ENCODE assay signal across 8 mouse cellular contexts in the genomic region with DNA sequence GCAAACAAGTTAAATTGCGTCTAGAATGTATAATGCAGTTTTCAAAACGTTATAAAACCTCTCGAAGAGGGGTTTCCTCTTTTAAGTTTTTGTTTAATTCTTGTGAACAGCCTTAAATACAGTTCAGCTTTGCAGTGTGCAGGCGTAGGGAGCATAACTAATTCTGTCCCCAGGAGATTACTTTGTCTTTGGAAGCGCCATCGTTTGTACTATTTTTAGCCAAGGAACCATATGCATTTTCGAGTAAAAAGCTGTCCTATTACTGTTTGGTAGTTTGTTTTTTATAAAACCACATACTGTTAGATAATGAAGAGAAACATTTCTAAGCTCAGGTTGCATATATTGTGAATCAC.
DNase-seq lines count a peak whose midpoint lies in the region; ATAC-seq and TF ChIP-seq lines count a peak whose summit lies in the region.

No protein-coding gene starts in this region.

- TF ChIP-seq POLR2A in CH12.LX (IDR thresholded peaks at IDR 0.05; ENCODE audit: low read depth, low read length) = no peak

- H3K27ac ChIP-seq in heart, embryonic 11.5 days (ENCODE audit: low read depth, low read length) = peak overlapping the region; percentile 50; the same call in 1 of the 2 replicates
- H3K27ac ChIP-seq in CH12.LX (ENCODE audit: insufficient read depth, low read depth) = no peak overlapping the region
- H3K27ac ChIP-seq in forebrain, embryonic 16.5 days (ENCODE audit: low read length) = peak overlapping the region; percentile 25; the same call in 1 of the 2 replicates
- no peak overlapping the region for H3K27ac ChIP-seq in liver, embryonic 16.5 days (ENCODE audit: low read length)

- TF ChIP-seq CTCF in CH12.LX (conservative IDR thresholded peaks at IDR 0.05 in 1 of 2, IDR thresholded peaks at IDR 0.05 in 1 of 2; ENCODE audit: low read depth in 2 of 2, low read length in 2 of 2) = no peak

- no peaks in the 10 kb centered on the region for H3K4me1 ChIP-seq in heart, embryonic 11.5 days (ENCODE audit: control insufficient read depth, insufficient read depth, low read length)
- H3K4me1 ChIP-seq in CH12.LX (ENCODE audit: control insufficient read depth in 1 of 2, insufficient read depth in 2 of 2) = peaks cover 3 to 12% of the 10 kb centered on the region in 2 experiments; a peak in 3 of 4 replicates
- peaks cover 13% of the 10 kb centered on the region for H3K4me1 ChIP-seq in forebrain, embryonic 16.5 days (replicated peaks; ENCODE audit: control insufficient read depth, insufficient read depth, low read length)
- H3K4me1 ChIP-seq in liver, embryonic 16.5 days (ENCODE audit: control insufficient read depth, low read depth, low read length) = no peaks in the 10 kb centered on the region

- H3K9ac ChIP-seq in heart, embryonic 11.5 days (ENCODE audit: low read depth, low read length) = peak overlapping the region; percentile 40; the same call in 1 of the 2 replicates
- no peak overlapping the region for H3K9ac ChIP-seq in CH12.LX (ENCODE audit: insufficient read depth, low read depth)
- H3K9ac ChIP-seq in forebrain, embryonic 16.5 days (replicated peaks; ENCODE audit: low read depth, low read length) = no peak overlapping the region
- H3K9ac ChIP-seq in liver, embryonic 16.5 days (ENCODE audit: low read depth, low read length) = no peak overlapping the region

- no peaks in the 10 kb centered on the region for H3K36me3 ChIP-seq in heart, embryonic 11.5 days (ENCODE audit: control insufficient read depth, insufficient read depth, low read length)
- H3K36me3 ChIP-seq in CH12.LX (replicated peaks in 1 of 2; ENCODE audit: control insufficient read depth in 1 of 2, insufficient read depth in 1 of 2, low read length in 1 of 2) = no peaks in the 10 kb centered on the region
- H3K36me3 ChIP-seq in forebrain, embryonic 16.5 days (ENCODE audit: control insufficient read depth, insufficient read depth) = no peaks in the 10 kb centered on the region
- no peaks in the 10 kb centered on the region for H3K36me3 ChIP-seq in liver, embryonic 16.5 days (ENCODE audit: control insufficient read depth, insufficient read depth)

- dilution Hi-C loops in CH12.LX (cut with MboI; ENCODE audit: extremely low pct_ligation_motif_present, extremely low pct_unique_long_range_greater_than_20kb, low sequenced_read_pairs) = no loop called here

- DNase-seq in heart, adult 18-20 months = no peak
- DNase-seq in CH12.LX (ENCODE audit: extremely low read depth) = no peak
- DNase-seq in thymus, adult 18-20 months = no peak
- DNase-seq in adrenal gland, postnatal 10 days = no peak
- no peak for DNase-seq in adrenal gland, postnatal 36 days

- in situ Hi-C loops in CH12.LX (cut with MboI; ENCODE audit: low pct_ligation_motif_present, low pct_unique_long_range_greater_than_20kb, low sequenced_read_pairs) = no loop called here

- no peak for ATAC-seq in heart, embryonic 11.5 days (replicated peaks; ENCODE audit: insufficient number of reproducible peaks, low FRiP score, low TSS enrichment)
- ATAC-seq in forebrain, embryonic 16.5 days = peak; percentile 58; the same call in 1 of the 2 replicates
- no peak for ATAC-seq in liver, embryonic 16.5 days (ENCODE audit: low read depth)

- H3K9me3 ChIP-seq in heart, embryonic 11.5 days (replicated peaks; ENCODE audit: control insufficient read depth, low read length) = no peaks in the 10 kb centered on the region
- H3K9me3 ChIP-seq in CH12.LX (replicated peaks; ENCODE audit: low read length) = no peaks in the 10 kb centered on the region
- H3K9me3 ChIP-seq in forebrain, embryonic 16.5 days (ENCODE audit: control insufficient read depth, low read length) = no peaks in the 10 kb centered on the region
- no peaks in the 10 kb centered on the region for H3K9me3 ChIP-seq in liver, embryonic 16.5 days (replicated peaks; ENCODE audit: control insufficient read depth, low read length)

- no peak for TF ChIP-seq EP300 in CH12.LX (IDR thresholded peaks at IDR 0.05; ENCODE audit: low read length)

- no peaks in the 10 kb centered on the region for H3K27me3 ChIP-seq in heart, embryonic 11.5 days (ENCODE audit: control insufficient read depth, insufficient read depth, low read length)
- H3K27me3 ChIP-seq in CH12.LX (replicated peaks) = no peaks in the 10 kb centered on the region
- no peaks in the 10 kb centered on the region for H3K27me3 ChIP-seq in forebrain, embryonic 16.5 days (replicated peaks; ENCODE audit: control insufficient read depth, insufficient read depth, low read length)
- H3K27me3 ChIP-seq in liver, embryonic 16.5 days (ENCODE audit: control insufficient read depth, insufficient read depth, low read depth, low read length) = no peaks in the 10 kb centered on the region

- TF ChIP-seq RAD21 in CH12.LX (IDR thresholded peaks at IDR 0.05; ENCODE audit: low read depth, low read length) = no peak

- peak overlapping the region; percentile 63 for H3K4me2 ChIP-seq in heart, embryonic 11.5 days
- peak overlapping the region; percentile 39; the same call in 1 of the 2 replicates for H3K4me2 ChIP-seq in CH12.LX (ENCODE audit: insufficient read depth, low read depth, poor library complexity, severe bottlenecking)
- peak overlapping the region; percentile 48 for H3K4me2 ChIP-seq in forebrain, embryonic 16.5 days (ENCODE audit: low read length)
- peak overlapping the region; percentile 30; the same call in 1 of the 2 replicates for H3K4me2 ChIP-seq in liver, embryonic 16.5 days (ENCODE audit: low read depth, low read length)

- 29% methylated on average over 7 of the region's 7 CpGs for WGBS in heart, embryonic 11.5 days (ENCODE audit: insufficient replicate concordance)
- WGBS in forebrain, embryonic 16.5 days = 10% methylated on average over 7 of the region's 7 CpGs
- WGBS in liver, embryonic 16.5 days (ENCODE audit: insufficient replicate concordance) = 31% methylated on average over 7 of the region's 7 CpGs

- H3K79me2 ChIP-seq in CH12.LX (replicated peaks; ENCODE audit: control insufficient read depth, extremely low read depth, insufficient read depth, poor library complexity, severe bottlenecking) = no peaks in the 10 kb centered on the region

- H3K4me3 ChIP-seq in heart, embryonic 11.5 days (ENCODE audit: low read depth, low read length) = peak overlapping the region; percentile 26; the same call in 1 of the 2 replicates
- no peak overlapping the region for H3K4me3 ChIP-seq in CH12.LX (replicated peaks in 1 of 3; ENCODE audit: low read depth in 2 of 3, low read length in 2 of 3, poor library complexity in 1 of 3)
- H3K4me3 ChIP-seq in forebrain, embryonic 16.5 days (replicated peaks; ENCODE audit: low read length) = peak overlapping the region; percentile 20; the same call in 1 of the 2 replicates
- H3K4me3 ChIP-seq in liver, embryonic 16.5 days (ENCODE audit: low read depth, low read length) = no peak overlapping the region

TF ChIP-seq in CH12.LX, 34 proteins besides CTCF, POLR2A, EP300 and RAD21:
- no peak for TF ChIP-seq JUN (IDR thresholded peaks at IDR 0.05; ENCODE audit: insufficient read depth, low read depth, low read length)
- no peak for TF ChIP-seq JUND (conservative IDR thresholded peaks at IDR 0.05; ENCODE audit: low read depth, low read length)
- TF ChIP-seq MEF2A (IDR thresholded peaks at IDR 0.05; ENCODE audit: borderline replicate concordance, low read depth, low read length) = no peak
- TF ChIP-seq SMC3 (IDR thresholded peaks at IDR 0.05; ENCODE audit: low read depth, low read length) = no peak
- no peak for TF ChIP-seq ZNF384 (IDR thresholded peaks at IDR 0.05; ENCODE audit: low read depth, low read length)
- no peak for TF ChIP-seq MXI1 (IDR thresholded peaks at IDR 0.05; ENCODE audit: low read depth, low read length)
- TF ChIP-seq MAX (IDR thresholded peaks at IDR 0.05; ENCODE audit: low read length) = no peak
- no peak for TF ChIP-seq MAZ (IDR thresholded peaks at IDR 0.05; ENCODE audit: low read depth, low read length)
- TF ChIP-seq KAT2A (IDR thresholded peaks at IDR 0.05; ENCODE audit: insufficient replicate concordance, low read length) = no peak
- TF ChIP-seq E2F4 (IDR thresholded peaks at IDR 0.05; ENCODE audit: insufficient replicate concordance, low read depth, low read length) = no peak
- TF ChIP-seq TCF12 (IDR thresholded peaks at IDR 0.05; ENCODE audit: low read depth, low read length) = no peak
- TF ChIP-seq ZMIZ1 (IDR thresholded peaks at IDR 0.05; ENCODE audit: low read depth, low read length) = no peak
- no peak for TF ChIP-seq POLR2AphosphoS2 (IDR thresholded peaks at IDR 0.05; ENCODE audit: low read depth, low read length)

Comparison
In these comparisons a context has a peak if more than half of its experiments do, and no peak if none do; other contexts are left out.
1. H3K27ac ChIP-seq: peak in heart, embryonic 11.5 days (single experiment) and forebrain, embryonic 16.5 days (single experiment); none in CH12.LX (single experiment) and liver, embryonic 16.5 days (single experiment).
2. H3K4me3 ChIP-seq: peak in heart, embryonic 11.5 days (single experiment) and forebrain, embryonic 16.5 days (single experiment); none in CH12.LX (0 of 3) and liver, embryonic 16.5 days (single experiment).
3. Peak in every context shown above with its lines, with median percentiles within 50 percentile points of each other: H3K4me2 ChIP-seq.